Mouse (Mus musculus): ENCODE results near the gene 4930523C07Rik. TPM values are rescaled to one million over a fixed set of nuclear protein-coding genes. Genes with fewer than 3 reads are reported as not detected.
A peak's percentile ranks its signal among the peaks of the same experiment; 100 is the strongest.

Gene 4930523C07Rik
- total RNA-seq, 2 experiments from 2014 or later, result 14.5 to 27.3 TPM

- ATAC-seq (replicated peaks; ENCODE audit: low FRiP score, low TSS enrichment, poor library complexity, severe bottlenecking), result peak; percentile 25; the same call in 1 of the 2 replicates
Measured at GRCm38 (mm10) chr1:160045056-160045715, 1.0 kb downstream of the 4930523C07Rik start.

GRCm38 (mm10) chr1:160045971-160046370, 1.8 kb downstream of the 4930523C07Rik start:
- ATAC-seq (replicated peaks; ENCODE audit: low FRiP score, low TSS enrichment, poor library complexity, severe bottlenecking), result no peak

- ATAC-seq (replicated peaks; ENCODE audit: low FRiP score, low TSS enrichment, poor library complexity, severe bottlenecking), result no peak
Measured at GRCm38 (mm10) chr1:160046786-160047185, 2.6 kb downstream of the 4930523C07Rik start.

DNA sequence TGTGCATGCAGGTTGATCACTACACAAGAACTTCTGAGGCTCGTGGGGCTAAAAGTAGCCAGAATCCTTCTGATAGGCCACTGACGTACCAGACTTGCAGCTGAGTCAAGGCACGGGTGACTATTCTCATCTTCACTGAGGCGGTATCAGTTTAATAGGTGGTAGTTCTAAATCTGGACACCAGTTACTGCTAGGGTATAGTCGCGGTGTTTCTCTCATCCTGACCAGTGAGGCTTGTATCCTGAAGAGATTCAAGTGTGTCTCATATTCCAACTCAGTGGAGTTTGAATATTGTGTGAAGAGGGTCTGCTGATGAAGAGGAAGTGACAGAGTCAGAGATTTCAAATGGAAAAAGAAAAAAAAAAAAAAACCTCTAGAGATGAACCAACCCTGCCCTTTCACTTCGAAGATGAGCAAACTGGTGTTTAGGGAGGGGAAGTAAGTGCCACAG, 3.3 kb downstream of the 4930523C07Rik start:
- no peak for ATAC-seq (replicated peaks; ENCODE audit: low FRiP score, low TSS enrichment, poor library complexity, severe bottlenecking)

DNA sequence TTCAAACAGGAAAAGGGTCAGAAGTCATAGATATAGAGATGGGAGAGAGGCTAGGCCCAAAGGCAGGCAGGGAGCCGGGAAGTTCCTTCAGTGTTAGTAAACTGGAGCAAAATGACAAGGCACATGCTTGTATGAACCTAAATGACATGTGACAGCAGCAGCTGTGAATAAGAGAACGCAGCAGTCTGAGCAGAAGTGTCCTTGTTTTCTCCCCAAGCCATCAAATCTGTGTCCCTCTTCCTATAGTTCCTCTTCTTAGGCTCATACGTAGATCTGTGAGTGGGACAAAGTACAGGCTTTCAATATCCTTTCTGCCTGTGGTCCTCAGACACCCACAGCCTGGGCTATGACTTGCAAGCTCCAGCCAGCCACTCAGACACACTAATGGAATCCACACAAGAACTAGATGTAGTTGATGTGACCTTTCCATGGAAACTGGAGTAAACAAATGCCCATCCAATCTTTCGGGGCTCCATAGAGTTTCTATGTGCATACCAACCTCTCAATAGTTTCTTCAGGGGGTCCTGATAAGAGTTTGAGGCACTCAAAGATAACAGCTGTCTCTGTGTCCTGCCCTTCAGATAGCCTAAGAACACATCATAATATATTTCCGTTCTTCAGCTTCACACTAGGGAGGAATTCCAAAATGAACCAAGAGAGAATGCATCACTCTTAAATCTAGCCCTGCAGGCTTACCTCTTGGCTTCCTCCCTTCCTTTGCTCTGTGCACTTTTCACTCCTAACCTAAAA, 5.1 kb downstream of the 4930523C07Rik start:
- peak; percentile 34 for ATAC-seq (replicated peaks; ENCODE audit: low FRiP score, low TSS enrichment, poor library complexity, severe bottlenecking)

DNA sequence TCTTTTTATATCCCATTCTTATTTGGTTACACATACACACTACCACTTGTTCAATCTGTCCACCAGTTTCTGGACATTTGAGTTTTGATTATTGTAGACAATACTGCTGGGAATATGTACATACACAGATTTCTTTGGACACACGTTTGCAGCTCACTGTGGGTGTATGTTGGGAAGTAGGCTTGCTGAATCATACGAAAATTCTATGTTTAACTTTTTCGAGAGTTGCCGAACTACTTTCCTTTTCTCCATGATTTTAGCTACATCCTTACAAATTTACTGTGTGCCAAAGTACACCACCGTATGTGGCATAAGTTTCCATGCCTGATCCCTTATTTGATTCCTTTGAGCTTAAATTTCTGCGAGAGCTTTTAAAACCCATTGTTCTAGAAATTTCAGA, 6.7 kb downstream of the 4930523C07Rik start:
- ATAC-seq (replicated peaks; ENCODE audit: low FRiP score, low TSS enrichment, poor library complexity, severe bottlenecking), result no peak

GRCm38 (mm10) chr1:160052556-160053315, 8.6 kb downstream of the 4930523C07Rik start:
- no peak for ATAC-seq (replicated peaks; ENCODE audit: low FRiP score, low TSS enrichment, poor library complexity, severe bottlenecking)

- ATAC-seq (replicated peaks; ENCODE audit: low FRiP score, low TSS enrichment, poor library complexity, severe bottlenecking), result no peak
Measured at GRCm38 (mm10) chr1:160053510-160054305, 9.5 kb downstream of the 4930523C07Rik start.

GRCm38 (mm10) chr1:160054366-160055078, 10.3 kb downstream of the 4930523C07Rik start:
- ATAC-seq (replicated peaks; ENCODE audit: low FRiP score, low TSS enrichment, poor library complexity, severe bottlenecking), result peak; percentile 51

DNA sequence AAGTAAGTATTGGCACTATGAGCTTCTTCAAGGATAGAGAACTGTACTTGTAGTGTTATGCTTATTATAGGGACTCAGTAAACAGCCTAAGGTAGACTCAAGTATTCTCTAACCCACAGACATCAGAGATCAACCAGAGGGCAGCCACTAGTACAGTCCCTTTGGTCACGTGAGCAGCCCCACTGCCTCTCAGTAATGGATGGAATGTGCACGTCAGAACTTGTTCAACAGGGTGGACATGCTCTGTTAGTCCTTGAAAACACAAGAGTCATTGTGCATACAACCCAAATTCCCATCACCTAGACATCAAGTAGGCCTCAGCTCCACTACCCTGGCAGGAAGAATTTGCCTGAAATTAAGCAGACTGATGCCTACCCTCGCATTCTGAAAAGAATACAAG, 13.5 kb downstream of the 4930523C07Rik start:
- no peak for ATAC-seq (replicated peaks; ENCODE audit: low FRiP score, low TSS enrichment, poor library complexity, severe bottlenecking)

DNA sequence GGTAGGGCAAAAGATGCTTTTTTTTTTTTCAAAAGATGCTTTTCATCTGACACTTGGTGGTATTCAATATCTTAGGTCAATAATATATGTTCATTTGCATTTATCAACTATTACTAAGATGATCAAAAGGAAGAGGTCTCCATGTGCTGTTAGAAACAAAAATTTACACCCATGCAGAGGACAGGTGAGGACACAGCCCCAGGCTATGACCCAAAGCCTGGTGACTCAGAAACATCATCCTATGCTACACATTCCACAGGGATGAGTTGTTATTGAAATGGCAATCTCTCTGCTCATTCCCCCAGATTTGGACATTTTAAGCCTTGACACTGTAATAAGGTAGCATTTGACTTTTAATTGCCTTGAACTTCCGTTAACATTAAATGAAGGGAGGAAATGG, 15.7 kb downstream of the 4930523C07Rik start:
- no peak for ATAC-seq (replicated peaks; ENCODE audit: low FRiP score, low TSS enrichment, poor library complexity, severe bottlenecking)

DNA sequence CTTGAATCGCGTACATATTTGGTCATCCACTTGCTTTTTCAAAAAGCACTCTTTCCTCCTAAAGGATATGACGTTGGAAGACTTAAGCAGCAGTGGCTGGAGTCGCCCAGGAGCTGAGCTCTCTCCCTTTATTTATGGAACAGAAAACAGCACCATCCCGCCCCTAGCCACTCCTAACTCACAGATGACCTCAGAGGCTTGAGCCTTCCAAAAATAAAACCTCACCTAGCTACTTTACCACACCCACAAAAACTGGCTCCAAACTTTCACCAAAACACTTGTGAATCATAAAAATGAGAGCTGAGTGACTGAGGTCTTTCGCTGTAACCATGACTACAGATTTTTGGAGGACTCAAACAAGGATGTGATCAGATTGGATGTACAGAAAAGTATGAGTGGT, 16.4 kb downstream of the 4930523C07Rik start:
- ATAC-seq (replicated peaks; ENCODE audit: low FRiP score, low TSS enrichment, poor library complexity, severe bottlenecking), result no peak

DNA sequence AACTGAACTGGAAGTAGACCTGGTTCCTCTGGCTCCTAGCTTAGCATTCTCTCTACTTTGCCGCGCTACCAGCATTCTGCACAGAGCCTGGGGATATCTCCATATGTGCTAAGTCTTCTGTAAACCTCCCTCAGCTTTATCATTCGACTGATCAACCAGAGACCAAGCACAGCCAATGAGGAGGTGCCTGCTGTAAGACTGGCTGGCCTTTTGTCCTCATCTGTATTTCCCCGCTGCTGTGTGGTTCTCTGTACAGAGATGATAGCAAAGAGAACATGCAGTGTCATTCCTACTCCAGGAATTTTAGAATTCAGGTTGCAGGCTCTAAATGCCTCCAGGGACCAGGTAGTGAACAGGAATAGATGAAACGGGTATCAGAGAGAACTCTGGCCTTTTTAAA, 17.1 kb downstream of the 4930523C07Rik start:
- peak; percentile 93 for ATAC-seq (replicated peaks; ENCODE audit: low FRiP score, low TSS enrichment, poor library complexity, severe bottlenecking)

GRCm38 (mm10) chr1:160061725-160062366, 17.7 kb downstream of the 4930523C07Rik start:
- ATAC-seq (replicated peaks; ENCODE audit: low FRiP score, low TSS enrichment, poor library complexity, severe bottlenecking), result peak; percentile 69

- ATAC-seq (replicated peaks; ENCODE audit: low FRiP score, low TSS enrichment, poor library complexity, severe bottlenecking), result no peak
Measured at GRCm38 (mm10) chr1:160064547-160065144, 20.5 kb downstream of the 4930523C07Rik start.

GRCm38 (mm10) chr1:160078882-160079661, 34.9 kb downstream of the 4930523C07Rik start:
- peak; percentile 84 for ATAC-seq (replicated peaks; ENCODE audit: low FRiP score, low TSS enrichment, poor library complexity, severe bottlenecking)

- ATAC-seq (replicated peaks; ENCODE audit: low FRiP score, low TSS enrichment, poor library complexity, severe bottlenecking), result peak; percentile 73
Measured at GRCm38 (mm10) chr1:160080800-160081436, 36.7 kb downstream of the 4930523C07Rik start.
